Mouse (Mus musculus) T-cell, adult 66 days (primary cell): Measurements from ENCODE around the gene Zfp345. TPM values are rescaled to one million over a fixed set of nuclear protein-coding genes. Genes with fewer than 3 reads are reported as not detected.

Experiments used
- total RNA-seq, 2 experiments: library from RNA; stranded (reverse); gene quantifications; 3 replicates in 1 of 2; 4 replicates in 1 of 2; pipeline ENCODE4 v1.2.4; 2023

Gene Zfp345
- total RNA-seq, result 1 to 10 TPM; 1.5 to 1.6 TPM

DNA sequence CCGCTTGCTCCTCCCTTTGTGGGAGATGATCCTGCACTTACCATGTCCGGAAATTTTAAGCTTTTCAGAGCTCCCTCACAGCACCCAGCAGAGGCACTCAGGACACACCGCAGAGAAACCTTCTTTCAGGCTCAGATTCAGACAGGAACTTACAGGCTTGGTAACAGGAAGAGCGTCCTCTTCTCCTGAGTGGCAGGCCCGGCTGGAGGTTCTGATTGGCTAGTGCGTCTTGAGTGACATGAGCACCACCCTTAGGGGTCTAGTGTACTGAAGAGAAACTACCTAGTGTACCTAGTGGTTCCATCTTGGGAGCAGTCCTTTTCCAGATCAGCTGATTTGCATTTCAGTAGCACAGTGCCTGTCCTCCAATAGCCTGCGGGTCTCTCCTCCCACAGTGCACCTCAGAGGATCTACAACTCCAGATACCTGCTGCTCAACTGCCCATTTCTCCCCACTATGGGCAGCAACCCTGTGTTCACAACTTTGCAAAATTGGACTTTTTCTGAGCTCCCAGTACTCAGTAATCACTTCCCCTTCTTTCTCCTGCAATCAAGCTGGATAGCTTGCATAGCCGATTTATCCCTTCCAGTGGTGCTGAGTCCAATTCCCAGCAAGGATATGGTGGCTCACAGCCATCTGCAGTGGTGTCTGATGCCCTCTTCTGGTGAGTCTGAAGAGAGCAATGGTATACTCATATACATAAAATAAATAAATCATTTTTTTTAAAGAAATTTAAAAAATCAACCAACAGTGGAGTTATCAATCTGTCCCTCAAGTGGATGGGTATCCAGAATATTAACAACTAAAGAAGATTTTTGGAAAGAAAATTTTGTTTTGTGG lies at the start of gene Zfp345:
Gene Zfp345 (minus strand): TSS at position 153 of the 840 bp plus-strand sequence.

DNA sequence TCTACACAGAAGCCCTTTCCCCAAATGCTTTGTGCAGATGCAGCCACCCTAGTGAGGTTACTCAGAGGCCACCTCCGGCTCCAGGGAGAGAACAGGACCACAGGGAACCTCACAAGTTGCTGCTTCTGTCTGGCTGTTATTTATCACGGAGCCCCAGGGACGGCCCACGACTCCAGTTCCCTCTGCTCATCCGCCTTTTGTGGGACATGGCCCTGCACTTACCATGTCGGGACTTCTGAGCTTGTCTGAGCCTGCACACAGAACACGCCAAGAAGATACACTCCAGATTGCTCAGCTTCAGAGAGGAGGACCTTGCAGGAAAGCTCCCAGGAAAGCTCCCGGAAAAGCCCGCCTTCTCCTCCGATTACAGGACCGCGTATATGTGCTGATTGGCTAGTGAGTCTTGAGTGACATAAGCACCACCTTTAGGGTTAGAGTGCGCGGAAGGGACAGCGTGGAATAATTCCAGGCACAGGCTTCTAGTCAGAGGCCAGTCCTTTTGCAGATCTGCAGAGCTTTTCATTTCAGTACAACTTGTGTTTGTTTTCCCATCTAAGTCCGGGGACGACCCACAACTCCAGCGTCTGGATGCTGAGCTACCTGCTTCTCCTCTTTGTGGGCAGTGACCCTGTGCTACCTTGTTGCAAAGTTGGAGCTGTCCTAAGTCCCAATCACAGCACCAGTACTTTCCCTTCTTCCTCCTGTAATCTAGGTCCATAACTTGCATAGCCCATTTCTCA lies 33.5 kb downstream of the Zfp345 start, which contains the start of gene Zfp442:
Gene Zfp442 (minus strand): TSS at position 307 of the 740 bp plus-strand sequence.

Other genes with a start within 250 kb of the Zfp345 start
- gene Gm21994, start 229.5 kb downstream of the Zfp345 start, total RNA-seq, result 10 to 100 TPM; 11.2 to 14.8 TPM
- gene Gm14124, start 227.6 kb downstream of the Zfp345 start, total RNA-seq, result under 1 TPM; 0.68 to 0.76 TPM
- 10 to 100 TPM in 1 of 2 experiments, 1 to 10 TPM in 1; 7.6 to 14.9 TPM for gene Gm10130, start 161.4 kb downstream of the Zfp345 start, total RNA-seq
- gene 3300002I08Rik, start 122.3 kb downstream of the Zfp345 start, total RNA-seq, result 1 to 10 TPM; 7.3 to 7.8 TPM
- gene Zfp442, start 33.6 kb downstream of the Zfp345 start, total RNA-seq, result 1 to 10 TPM; 4.9 to 6.6 TPM
- 10 to 100 TPM; 34.9 to 43.1 TPM for gene Cst7, start 85.3 kb upstream of the Zfp345 start, total RNA-seq
- 10 to 100 TPM; 25.5 to 35.0 TPM for gene Apmap, start 123.5 kb upstream of the Zfp345 start, total RNA-seq
- 10 to 100 TPM; 44.1 to 47.4 TPM for gene Acss1, start 183.4 kb upstream of the Zfp345 start, total RNA-seq
- not detected for gene Vsx1, start 204.3 kb upstream of the Zfp345 start, total RNA-seq